Mouse (Mus musculus) myocyte (in vitro differentiated cells): ENCODE measurements at regions not wholly inside any gene's neighbourhood (a gene's known extent, or its start where the extent isn't known, plus 50 kb on each side); places are given as distances from the start of the nearest gene placed in this dataset.

Source experiments
- CEBPB ChIP-seq: IDR thresholded peaks from 2 replicates; pipeline ENCODE4 v1.6.1; 2011; ENCODE audit warnings: mild to moderate bottlenecking, moderate library complexity; ENCODE audit not compliant: poor library complexity, insufficient read depth, severe bottlenecking
- E2F4 ChIP-seq: IDR thresholded peaks from one replicate; pipeline ENCODE4 v1.6.1; 2011; ENCODE audit warnings: mild to moderate bottlenecking, control low read depth, moderate library complexity; ENCODE audit not compliant: insufficient read depth
- MAX ChIP-seq: IDR thresholded peaks from one replicate; pipeline ENCODE4 v1.6.1; 2011; ENCODE audit warnings: low read depth, mild to moderate bottlenecking, control low read depth
- POLR2A ChIP-seq: IDR thresholded peaks from one replicate; pipeline ENCODE4 v1.6.1; 2011; ENCODE audit warnings: low read depth, mild to moderate bottlenecking, control low read depth, moderate library complexity; ENCODE audit not compliant: insufficient read length
- TCF12 ChIP-seq: IDR thresholded peaks from one replicate; pipeline ENCODE4 v1.6.1; 2011; ENCODE audit warnings: mild to moderate bottlenecking, control low read depth; ENCODE audit not compliant: poor library complexity, insufficient read depth, severe bottlenecking
- USF1 ChIP-seq: IDR thresholded peaks from one replicate; pipeline ENCODE4 v1.6.1; 2011; ENCODE audit warnings: low read depth, mild to moderate bottlenecking, control low read depth, moderate library complexity

DNA sequence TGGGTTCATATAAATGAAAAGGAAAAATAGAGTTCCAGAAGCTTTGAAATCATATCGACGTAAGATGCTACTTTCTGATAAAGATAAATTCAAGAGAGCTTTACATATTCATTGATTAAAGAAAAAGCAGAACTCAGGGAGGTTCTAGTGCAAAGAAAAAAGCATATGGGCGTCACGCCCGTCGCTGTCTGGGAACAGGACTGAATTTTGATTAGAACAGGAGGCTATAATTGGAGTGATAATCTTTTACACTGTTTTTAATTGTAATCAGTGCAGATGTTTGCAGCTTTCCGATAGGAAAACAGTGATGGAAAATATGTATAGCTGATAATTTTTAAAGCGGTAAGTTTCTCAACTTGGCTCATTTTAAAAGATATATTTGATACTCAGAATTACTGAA is 428.2 kb upstream of the Ccnh start:
- TF ChIP-seq POLR2A = no peak
- no peak for TF ChIP-seq TCF12
- no peak for TF ChIP-seq MAX
- TF ChIP-seq USF1 = no peak
- TF ChIP-seq CEBPB = no peak
- TF ChIP-seq E2F4 = no peak
